Mouse (Mus musculus): ENCODE results near the gene Madcam1. TPM values are rescaled to one million over a fixed set of nuclear protein-coding genes. Genes with fewer than 3 reads are reported as not detected.

Gene Madcam1
- 1.7 and 1.9 TPM in 2 replicates for total RNA-seq (2014; rRNA removed)
- 1.3 and 1.6 TPM in 2 replicates for polyA plus RNA-seq (2015; fragmentation: Nextera tagmentation; extraction: Ambion mirVana)

DNA sequence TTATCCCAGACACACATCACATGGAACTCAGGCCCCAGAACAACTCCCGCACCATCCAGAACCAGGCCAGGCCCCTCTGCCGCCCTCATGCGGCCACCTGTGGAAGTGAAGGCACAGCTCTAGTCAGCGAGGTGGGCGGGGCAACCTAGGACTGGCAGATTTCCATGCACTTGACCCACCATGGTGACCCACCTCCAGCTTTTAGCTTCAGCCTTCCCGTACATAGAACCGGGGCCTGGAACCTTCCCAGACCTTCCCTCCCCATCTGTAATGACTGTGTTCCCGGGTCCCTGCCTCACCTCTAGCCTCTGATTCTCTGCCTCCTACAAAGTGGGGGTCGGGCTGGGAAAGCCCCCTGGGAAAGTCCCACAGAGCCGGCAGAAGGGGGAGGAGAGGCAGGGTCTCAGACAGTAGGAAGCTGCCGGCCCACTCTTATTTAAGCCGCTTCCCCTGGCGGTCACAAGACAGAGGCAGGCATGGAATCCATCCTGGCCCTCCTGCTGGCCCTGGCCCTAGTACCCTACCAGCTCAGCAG is at the start of gene Madcam1:
Gene Madcam1, plus strand, starts transcription at position 429 of the 535 bp plus-strand sequence.
- 8% methylated on average over 13 of the region's 13 CpGs for WGBS
- Histone ChIP-seq H3K4me1 (ENCODE audit: insufficient read depth, low read length) (peaks cover 6% of the 10 kb centered on the region; the same call in 1 of the 2 replicates), H3K36me3 (ENCODE audit: insufficient read depth, low read length) (no peaks in the 10 kb centered on the region), H3K4me3 (ENCODE audit: low read depth, low read length) (no peak within 1 kb of the TSS), H3K9ac (replicated peaks; ENCODE audit: low read length, poor library complexity, severe bottlenecking) (no peak within 1 kb of the TSS), H3K4me2 (ENCODE audit: low read depth, low read length, poor library complexity, severe bottlenecking) (peak within 1 kb of the TSS; percentile 10; the same call in 1 of the 2 replicates), H3K27ac (ENCODE audit: low read depth, low read length) (no peak within 1 kb of the TSS), H3K27me3 (ENCODE audit: insufficient read depth, low read length) (no peaks in the 10 kb centered on the region), H3K9me3 (ENCODE audit: low read length) (no peaks in the 10 kb centered on the region)
- peak; percentile 95 for TF ChIP-seq CTCF (IDR thresholded peaks at IDR 0.05)
- DNase-seq (ENCODE audit: low spot score) (peak; percentile 72), ATAC-seq (ENCODE audit: low FRiP score) (no peak)

DNA sequence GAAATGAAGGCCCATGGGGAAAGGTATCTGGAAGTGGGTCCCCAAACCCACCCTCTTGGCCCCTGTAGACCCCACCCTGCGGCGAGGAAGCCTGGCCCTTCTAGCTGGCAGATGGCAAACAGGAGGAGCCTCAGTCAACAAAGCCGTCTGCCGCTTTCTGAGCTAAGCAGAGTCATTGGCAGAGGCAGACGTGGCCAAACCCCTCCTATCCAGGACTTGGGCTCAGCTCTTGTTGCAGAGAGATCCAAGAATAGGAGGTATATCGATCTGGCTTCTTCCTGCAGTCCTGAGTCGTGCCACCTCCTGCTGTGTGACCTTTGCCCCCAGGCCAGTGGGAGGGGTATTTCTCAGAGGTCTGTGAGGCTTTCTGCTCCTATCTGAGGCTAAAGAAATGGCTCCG is 48.5 kb upstream of the Madcam1 start:
- Histone ChIP-seq H3K27me3 (ENCODE audit: insufficient read depth, low read length) (peaks cover 7% of the 10 kb centered on the region), H3K9me3 (ENCODE audit: low read length) (no peaks in the 10 kb centered on the region), H3K4me1 (ENCODE audit: insufficient read depth, low read length) (peaks cover 22% of the 10 kb centered on the region; the same call in 1 of the 2 replicates), H3K27ac (ENCODE audit: low read depth, low read length) (no peak overlapping the region), H3K36me3 (ENCODE audit: insufficient read depth, low read length) (peaks cover 10% of the 10 kb centered on the region; the same call in 1 of the 2 replicates), H3K4me3 (ENCODE audit: low read depth, low read length) (no peak overlapping the region), H3K9ac (replicated peaks; ENCODE audit: low read length, poor library complexity, severe bottlenecking) (no peak overlapping the region), H3K4me2 (ENCODE audit: low read depth, low read length, poor library complexity, severe bottlenecking) (no peak overlapping the region)
- TF ChIP-seq CTCF (IDR thresholded peaks at IDR 0.05), result no peak
- ATAC-seq (ENCODE audit: low FRiP score) (no peak), DNase-seq (ENCODE audit: low spot score) (peak; percentile 70)
- WGBS, result 8% methylated on average over 8 of the region's 8 CpGs

DNA sequence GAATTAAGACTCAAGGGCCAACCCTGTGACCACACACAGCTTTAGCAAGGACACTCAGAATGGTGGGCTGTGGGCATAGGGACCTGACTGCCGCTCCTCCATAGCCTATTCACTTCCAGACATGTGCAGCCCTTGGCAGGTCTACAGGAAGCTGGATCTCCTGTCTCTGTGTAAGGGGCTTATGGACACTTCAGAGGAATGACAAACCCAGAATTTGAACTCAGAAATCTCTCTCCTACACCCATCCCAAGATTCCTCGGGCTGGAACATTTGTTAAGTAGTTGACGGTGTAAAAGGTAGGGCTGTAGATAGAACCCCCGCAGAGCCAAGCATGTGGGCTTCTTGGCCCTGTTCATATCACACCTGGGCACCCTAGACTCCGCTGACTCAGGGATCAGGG is 48.0 kb upstream of the Madcam1 start:
- peaks cover 10% of the 10 kb centered on the region; the same call in 1 of the 2 replicates for H3K36me3 ChIP-seq (ENCODE audit: insufficient read depth, low read length)

DNA sequence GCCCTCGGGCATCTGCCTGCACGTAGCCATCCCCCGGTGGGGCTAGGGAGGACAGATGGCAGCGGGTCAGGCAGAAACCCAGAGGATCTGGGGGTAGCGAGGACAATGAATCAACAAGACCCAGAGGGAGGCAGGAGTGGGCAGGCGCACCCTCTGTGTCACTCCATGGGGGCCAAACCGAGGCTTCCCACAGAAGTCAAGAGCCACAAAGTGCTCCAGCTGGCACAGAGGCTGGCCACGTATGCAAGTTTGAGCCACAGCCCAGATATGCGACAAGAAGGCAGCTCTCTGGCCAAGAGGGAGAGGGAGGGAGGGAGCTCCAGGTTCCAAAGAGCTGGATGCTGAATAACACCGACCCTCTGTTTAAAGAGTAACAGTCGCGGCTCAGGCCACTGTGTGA is 40.4 kb upstream of the Madcam1 start:
- TF ChIP-seq CTCF (IDR thresholded peaks at IDR 0.05), result no peak
- H3K4me1 ChIP-seq (ENCODE audit: insufficient read depth, low read length), result no peaks in the 10 kb centered on the region
- no peak for DNase-seq (ENCODE audit: low spot score)

More for the DNA sequence above, 48.0 kb upstream of the Madcam1 start:
- Histone ChIP-seq H3K4me2 (ENCODE audit: low read depth, low read length, poor library complexity, severe bottlenecking) (no peak overlapping the region), H3K27ac (ENCODE audit: low read depth, low read length) (no peak overlapping the region), H3K27me3 (ENCODE audit: insufficient read depth, low read length) (peaks cover 7% of the 10 kb centered on the region), H3K4me3 (ENCODE audit: low read depth, low read length) (no peak overlapping the region), H3K4me1 (ENCODE audit: insufficient read depth, low read length) (peaks cover 20% of the 10 kb centered on the region; the same call in 1 of the 2 replicates), H3K9ac (replicated peaks; ENCODE audit: low read length, poor library complexity, severe bottlenecking) (no peak overlapping the region), H3K9me3 (ENCODE audit: low read length) (no peaks in the 10 kb centered on the region)
- TF ChIP-seq CTCF (IDR thresholded peaks at IDR 0.05), result no peak
- DNase-seq (ENCODE audit: low spot score) (no peak), ATAC-seq (ENCODE audit: low FRiP score) (no peak)
- 84% methylated on average over 5 of the region's 5 CpGs for WGBS

DNA sequence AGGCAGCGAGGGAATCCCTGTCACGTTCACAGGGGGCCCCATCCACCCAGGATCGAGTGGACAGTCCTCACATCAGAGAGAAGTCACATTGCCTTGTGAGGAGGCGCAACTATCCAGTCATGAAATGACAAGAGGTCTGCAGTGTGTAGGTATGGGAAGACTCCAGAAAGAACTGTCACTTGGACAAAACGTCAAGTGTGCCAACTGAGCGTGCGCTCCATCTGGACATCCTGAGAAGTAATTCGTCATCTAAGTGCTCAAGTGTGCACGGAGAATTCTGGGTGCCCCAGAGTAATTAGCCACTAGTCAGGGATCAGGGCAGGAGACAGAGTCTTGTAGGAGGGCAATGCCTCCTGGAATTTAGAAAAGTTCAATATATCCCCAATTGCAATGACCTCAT is 39.0 kb upstream of the Madcam1 start:
- Histone ChIP-seq H3K4me2 (ENCODE audit: low read depth, low read length, poor library complexity, severe bottlenecking) (no peak overlapping the region), H3K9me3 (ENCODE audit: low read length) (no peaks in the 10 kb centered on the region), H3K9ac (replicated peaks; ENCODE audit: low read length, poor library complexity, severe bottlenecking) (no peak overlapping the region), H3K4me1 (ENCODE audit: insufficient read depth, low read length) (no peaks in the 10 kb centered on the region), H3K27me3 (ENCODE audit: insufficient read depth, low read length) (no peaks in the 10 kb centered on the region), H3K27ac (ENCODE audit: low read depth, low read length) (no peak overlapping the region), H3K4me3 (ENCODE audit: low read depth, low read length) (no peak overlapping the region), H3K36me3 (ENCODE audit: insufficient read depth, low read length) (peaks cover 29% of the 10 kb centered on the region)
- DNase-seq (ENCODE audit: low spot score), result peak; percentile 65
- WGBS, result 83% methylated on average over 9 of the region's 9 CpGs
- ATAC-seq (ENCODE audit: low FRiP score), result no peak
- TF ChIP-seq CTCF (IDR thresholded peaks at IDR 0.05), result no peak

More for the DNA sequence above, 40.4 kb upstream of the Madcam1 start:
- Histone ChIP-seq H3K36me3 (ENCODE audit: insufficient read depth, low read length) (peaks cover 39% of the 10 kb centered on the region), H3K9me3 (ENCODE audit: low read length) (no peaks in the 10 kb centered on the region), H3K4me2 (ENCODE audit: low read depth, low read length, poor library complexity, severe bottlenecking) (no peak overlapping the region), H3K4me3 (ENCODE audit: low read depth, low read length) (no peak overlapping the region), H3K27ac (ENCODE audit: low read depth, low read length) (no peak overlapping the region), H3K9ac (replicated peaks; ENCODE audit: low read length, poor library complexity, severe bottlenecking) (no peak overlapping the region), H3K27me3 (ENCODE audit: insufficient read depth, low read length) (no peaks in the 10 kb centered on the region)
- 64% methylated on average over 12 of the region's 12 CpGs for WGBS
- ATAC-seq (ENCODE audit: low FRiP score), result no peak

DNA sequence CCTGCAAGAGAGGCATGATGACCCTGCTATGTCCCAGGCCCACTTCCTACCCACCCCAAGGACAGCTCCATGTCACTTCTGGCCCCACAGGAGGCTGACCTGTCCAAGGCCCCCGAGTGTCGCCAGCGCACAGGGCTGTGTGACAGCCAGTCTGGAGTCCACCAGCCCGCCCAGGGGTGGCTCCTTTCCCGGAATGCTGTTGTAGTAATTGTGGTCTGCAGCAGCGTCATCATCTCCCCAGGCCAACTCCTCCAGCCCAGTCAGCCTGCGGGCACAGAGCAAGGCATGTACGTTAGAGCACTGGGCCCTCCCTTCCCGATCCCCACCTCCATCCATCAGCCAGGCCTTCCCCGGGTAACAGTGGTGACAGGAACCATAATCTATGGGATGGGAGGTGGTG is 38.2 kb upstream of the Madcam1 start:
- no peak for ATAC-seq (ENCODE audit: low FRiP score)
- 90% methylated on average over 10 of the region's 10 CpGs for WGBS

More for the DNA sequence above, 38.2 kb upstream of the Madcam1 start:
- Histone ChIP-seq H3K9me3 (ENCODE audit: low read length) (no peaks in the 10 kb centered on the region), H3K36me3 (ENCODE audit: insufficient read depth, low read length) (peaks cover 29% of the 10 kb centered on the region), H3K4me2 (ENCODE audit: low read depth, low read length, poor library complexity, severe bottlenecking) (no peak overlapping the region), H3K4me1 (ENCODE audit: insufficient read depth, low read length) (no peaks in the 10 kb centered on the region), H3K27me3 (ENCODE audit: insufficient read depth, low read length) (no peaks in the 10 kb centered on the region), H3K9ac (replicated peaks; ENCODE audit: low read length, poor library complexity, severe bottlenecking) (no peak overlapping the region), H3K27ac (ENCODE audit: low read depth, low read length) (no peak overlapping the region), H3K4me3 (ENCODE audit: low read depth, low read length) (no peak overlapping the region)
- no peak for TF ChIP-seq CTCF (IDR thresholded peaks at IDR 0.05)
- DNase-seq (ENCODE audit: low spot score), result no peak

Data from midbrain, postnatal 0 days (tissue).